Mouse (Mus musculus) heart, embryonic 16.5 days (tissue): ENCODE results near the gene Wdfy4. TPM values are rescaled to one million over a fixed set of nuclear protein-coding genes. Genes with fewer than 3 reads are reported as not detected.

Source experiments
- ATAC-seq: fragments of 200-750 bp; cut with Nextera tagmentation; replicated peaks from 2 replicates; pipeline ENCODE4 v1.8.0; 2017; ENCODE audit warnings: moderate number of reproducible peaks; ENCODE audit not compliant: insufficient read depth, low FRiP score; ENCODE audit errors: extremely low read depth
- H3K27ac ChIP-seq: fragments of 300-500 bp; sonication (generic); 2 replicates; pipeline ENCODE4 v1.5.1; 2014; ENCODE audit warnings: mild to moderate bottlenecking, low read length, control low read depth, moderate library complexity
- H3K27me3 ChIP-seq: fragments of 300-500 bp; sonication (generic); 2 replicates; pipeline ENCODE4 v1.6.1; 2014; ENCODE audit warnings: low read length, mixed read lengths; ENCODE audit not compliant: control insufficient read depth, insufficient read depth
- H3K36me3 ChIP-seq: fragments of 300-500 bp; sonication (generic); 2 replicates; pipeline ENCODE4 v1.6.1; 2014; ENCODE audit not compliant: control insufficient read depth, insufficient read depth
- H3K4me1 ChIP-seq: fragments of 300-500 bp; sonication (generic); 2 replicates; pipeline ENCODE4 v1.6.1; 2014; ENCODE audit warnings: low read length, mixed read lengths; ENCODE audit not compliant: control insufficient read depth, insufficient read depth
- H3K4me2 ChIP-seq: fragments of 300-500 bp; sonication (generic); 2 replicates; pipeline ENCODE4 v1.6.1; 2014; ENCODE audit warnings: low read depth, mild to moderate bottlenecking, control low read depth, low read length
- H3K4me3 ChIP-seq: fragments of 300-500 bp; sonication (generic); 2 replicates; pipeline ENCODE4 v1.5.1; 2014; ENCODE audit warnings: mild to moderate bottlenecking, control low read depth, low read length
- H3K9ac ChIP-seq: fragments of 300-500 bp; sonication (generic); 2 replicates; pipeline ENCODE4 v1.6.1; 2014; ENCODE audit warnings: low read length, control low read depth
- H3K9me3 ChIP-seq: fragments of 300-500 bp; sonication (generic); replicated peaks from 2 replicates; pipeline ENCODE4 v1.6.1; 2016; ENCODE audit warnings: low read length; ENCODE audit not compliant: control insufficient read depth
- WGBS: fragments of 180-500 bp; shearing (Covaris S2); extraction: QIAGEN DNeasy Blood & Tissue Kit; methylation state at CpG from one replicate; pipeline ENCODE4 v1.1.7; 2014; 5-methylcytosine and 5-hydroxymethylcytosine counted together
- polyA plus RNA-seq: library from polyadenylated mRNA; unstranded; fragments of >200 nt; fragmentation: Nextera tagmentation; extraction: Ambion mirVana; gene quantifications from 2 replicates; pipeline ENCODE4 v1.2.1, GENCODE M21; 2015

Gene Wdfy4
- polyA plus RNA-seq, 1 experiment from 2014 or later = 1.2 TPM

GRCm38 (mm10) chr14:33202885-33203284 is 17.6 kb upstream of the Wdfy4 start:
- no peaks in the 10 kb centered on the region for H3K36me3 ChIP-seq
- no peak for ATAC-seq
- 65% methylated on average over 6 of the region's 6 CpGs for WGBS

DNA sequence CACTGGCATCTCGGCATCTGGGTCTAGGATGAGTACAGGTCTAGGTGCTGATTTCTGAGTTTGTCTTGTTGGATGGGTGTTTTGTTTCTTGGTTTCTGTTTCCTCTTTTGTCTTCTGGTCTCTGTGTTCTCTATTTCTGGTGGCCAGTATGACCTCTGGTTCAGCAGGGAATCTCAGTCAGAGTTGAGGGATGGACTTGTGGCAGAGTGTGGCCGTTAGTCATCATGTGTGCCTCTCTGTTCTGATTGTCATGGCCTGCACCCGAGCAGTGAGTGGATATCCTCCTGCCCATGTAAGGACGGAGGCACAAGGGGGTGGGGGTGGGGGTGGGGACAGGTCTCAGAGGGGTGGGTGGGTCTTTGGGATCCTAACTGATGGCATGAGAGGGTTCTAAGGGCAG is 16.9 kb upstream of the Wdfy4 start:
- Histone ChIP-seq H3K4me3 (no peak overlapping the region), H3K9me3 (no peaks in the 10 kb centered on the region), H3K9ac (no peak overlapping the region), H3K4me1 (no peaks in the 10 kb centered on the region), H3K27me3 (no peaks in the 10 kb centered on the region), H3K36me3 (no peaks in the 10 kb centered on the region), H3K4me2 (no peak overlapping the region), H3K27ac (no peak overlapping the region)
- no peak for ATAC-seq
- WGBS = 73% methylated on average over 4 of the region's 4 CpGs

More at GRCm38 (mm10) chr14:33202885-33203284, 17.6 kb upstream of the Wdfy4 start:
- Histone ChIP-seq H3K4me1 (no peaks in the 10 kb centered on the region), H3K4me2 (no peak overlapping the region), H3K9me3 (no peaks in the 10 kb centered on the region), H3K27ac (no peak overlapping the region), H3K9ac (no peak overlapping the region), H3K4me3 (no peak overlapping the region), H3K27me3 (no peaks in the 10 kb centered on the region)

DNA sequence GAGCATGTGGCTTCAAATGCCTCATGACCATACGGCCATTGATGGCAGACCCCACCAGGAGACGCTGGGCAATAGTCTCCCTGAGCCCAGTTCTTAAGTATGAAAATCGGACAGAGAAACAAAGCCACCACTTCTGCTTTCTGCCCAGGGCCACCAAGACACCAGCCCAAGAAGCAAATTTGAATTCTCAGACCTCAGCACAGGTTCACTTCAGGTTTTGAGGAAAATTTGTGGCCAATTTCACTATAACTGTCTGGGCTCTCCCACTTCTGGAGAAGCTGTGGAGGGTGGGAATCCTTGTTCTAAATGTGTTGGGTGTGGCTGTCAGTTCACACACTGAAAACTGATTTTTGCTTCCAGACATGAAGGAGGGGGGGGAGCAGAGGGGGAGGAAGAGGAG is 8.9 kb upstream of the Wdfy4 start:
- Histone ChIP-seq H3K4me1 (no peaks in the 10 kb centered on the region), H3K4me3 (no peak overlapping the region), H3K27me3 (no peaks in the 10 kb centered on the region), H3K4me2 (no peak overlapping the region), H3K9me3 (no peaks in the 10 kb centered on the region), H3K9ac (no peak overlapping the region), H3K27ac (no peak overlapping the region), H3K36me3 (no peaks in the 10 kb centered on the region)
- WGBS = 74% methylated on average over 3 of the region's 3 CpGs
- no peak for ATAC-seq

GRCm38 (mm10) chr14:33193762-33194161 is 8.5 kb upstream of the Wdfy4 start:
- no peaks in the 10 kb centered on the region for H3K4me1 ChIP-seq
- H3K9me3 ChIP-seq = no peaks in the 10 kb centered on the region
- H3K4me3 ChIP-seq = no peak overlapping the region
- no peak overlapping the region for H3K4me2 ChIP-seq
- no peaks in the 10 kb centered on the region for H3K36me3 ChIP-seq
- no peak for ATAC-seq
- H3K9ac ChIP-seq = no peak overlapping the region
- H3K27ac ChIP-seq = no peak overlapping the region
- no peaks in the 10 kb centered on the region for H3K27me3 ChIP-seq

- H3K27ac ChIP-seq = no peak overlapping the region
- no peak overlapping the region for H3K4me2 ChIP-seq
- no peaks in the 10 kb centered on the region for H3K36me3 ChIP-seq
- H3K4me3 ChIP-seq = no peak overlapping the region
- no peak for ATAC-seq
- H3K9ac ChIP-seq = no peak overlapping the region
- H3K4me1 ChIP-seq = no peaks in the 10 kb centered on the region
- no peaks in the 10 kb centered on the region for H3K27me3 ChIP-seq
- WGBS = 59% methylated on average over 1 of the region's 1 CpGs
- H3K9me3 ChIP-seq = no peaks in the 10 kb centered on the region
Observed at GRCm38 (mm10) chr14:33190646-33191045, 5.3 kb upstream of the Wdfy4 start.

- H3K27ac ChIP-seq = no peak overlapping the region
- no peaks in the 10 kb centered on the region for H3K27me3 ChIP-seq
- H3K4me3 ChIP-seq = no peak overlapping the region
- H3K9ac ChIP-seq = no peak overlapping the region
- no peaks in the 10 kb centered on the region for H3K4me1 ChIP-seq
- no peak for ATAC-seq
- 90% methylated on average over 21 of the region's 21 CpGs for WGBS
- H3K4me2 ChIP-seq = no peak overlapping the region
- no peaks in the 10 kb centered on the region for H3K36me3 ChIP-seq
- H3K9me3 ChIP-seq = no peaks in the 10 kb centered on the region
Observed at GRCm38 (mm10) chr14:33189849-33190423, 4.6 kb upstream of the Wdfy4 start.

DNA sequence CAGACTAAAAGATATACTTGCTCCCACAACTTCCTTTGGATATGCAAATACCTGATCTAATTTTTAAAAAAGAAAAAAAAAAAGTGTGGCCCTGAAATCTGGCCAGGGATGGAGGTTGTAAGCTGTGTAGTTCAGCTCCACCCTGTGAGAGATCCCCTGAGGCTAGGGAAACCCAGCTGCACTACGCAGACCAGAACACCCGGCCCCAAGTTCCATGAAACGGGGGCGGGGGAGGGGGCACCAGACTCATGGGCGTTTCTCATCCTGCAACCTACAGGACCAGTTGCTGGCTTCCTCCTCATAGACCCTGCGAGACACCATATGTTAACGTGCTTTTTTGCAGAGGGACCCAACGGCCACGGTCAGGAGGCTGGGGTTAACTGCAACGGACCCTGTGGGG is 3.9 kb upstream of the Wdfy4 start:
- H3K27me3 ChIP-seq = no peaks in the 10 kb centered on the region
- H3K27ac ChIP-seq = no peak overlapping the region
- H3K9me3 ChIP-seq = no peaks in the 10 kb centered on the region
- no peak overlapping the region for H3K9ac ChIP-seq
- 72% methylated on average over 10 of the region's 10 CpGs for WGBS
- ATAC-seq = no peak
- H3K36me3 ChIP-seq = no peaks in the 10 kb centered on the region
- no peaks in the 10 kb centered on the region for H3K4me1 ChIP-seq
- H3K4me3 ChIP-seq = no peak overlapping the region
- no peak overlapping the region for H3K4me2 ChIP-seq

- H3K9ac ChIP-seq = no peak overlapping the region
- no peaks in the 10 kb centered on the region for H3K4me1 ChIP-seq
- H3K27me3 ChIP-seq = no peaks in the 10 kb centered on the region
- no peaks in the 10 kb centered on the region for H3K36me3 ChIP-seq
- H3K9me3 ChIP-seq = 0 out of 2 replicates have a peak, but pooled peaks cover 2% of the 10 kb centered on the region
- WGBS = 55% methylated on average over 4 of the region's 4 CpGs
- no peak for ATAC-seq
- H3K4me2 ChIP-seq = no peak overlapping the region
- no peak overlapping the region for H3K27ac ChIP-seq
- H3K4me3 ChIP-seq = no peak overlapping the region
Observed at GRCm38 (mm10) chr14:33187201-33187600, 1.9 kb upstream of the Wdfy4 start.

GRCm38 (mm10) chr14:33180102-33180501 is 5.2 kb downstream of the Wdfy4 start:
- Histone ChIP-seq H3K9me3 (0 out of 2 replicates have a peak, but pooled peaks cover 2% of the 10 kb centered on the region), H3K4me3 (no peak overlapping the region), H3K4me1 (no peaks in the 10 kb centered on the region), H3K36me3 (no peaks in the 10 kb centered on the region), H3K27me3 (no peaks in the 10 kb centered on the region), H3K9ac (no peak overlapping the region), H3K4me2 (no peak overlapping the region), H3K27ac (no peak overlapping the region)
- ATAC-seq = no peak
- WGBS = 82% methylated on average over 5 of the region's 5 CpGs
